In the genomic region with DNA sequence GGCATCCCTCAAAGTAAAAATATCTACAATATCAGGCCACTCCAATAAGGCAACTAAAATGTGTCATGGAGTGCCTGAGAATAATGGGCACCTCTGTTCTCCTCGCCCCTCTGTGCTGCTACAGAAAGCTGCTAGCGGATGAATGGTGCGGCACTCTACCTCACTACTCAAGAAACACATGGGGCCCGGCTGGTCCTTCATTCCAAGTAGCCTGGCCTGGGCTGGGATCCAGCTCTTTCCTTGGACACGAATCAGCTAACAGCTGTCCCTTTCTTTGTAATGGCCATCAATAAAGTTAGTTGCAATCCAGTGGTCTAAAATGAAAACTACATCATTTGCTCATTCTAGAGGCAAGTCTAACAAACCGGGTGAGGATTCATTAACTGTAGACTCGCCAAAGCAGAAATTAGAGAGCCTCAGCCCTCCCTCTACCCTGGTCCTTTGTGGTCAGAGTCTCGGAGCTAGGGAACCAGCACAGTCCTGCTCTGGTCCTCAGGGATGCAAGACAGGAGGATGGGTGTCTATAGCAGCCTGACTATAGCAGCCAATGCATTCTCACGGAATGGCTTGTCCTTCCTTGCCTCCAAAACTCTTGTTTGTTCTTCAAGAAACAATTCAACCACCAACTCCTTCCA, we compare ENCODE assay signal across 8 mouse cellular contexts. TPM values are rescaled to one million over a fixed set of nuclear protein-coding genes. Genes with fewer than 3 reads are reported as not detected.
A peak's percentile ranks its signal among the peaks of the same experiment; 100 is the strongest.
DNase-seq lines count a peak whose midpoint lies in the region.

No protein-coding gene starts in this region.

- peak; percentile 9 for DNase-seq in cerebellum, adult 11-12 months
- DNase-seq in cerebellum, adult 11 months: no peak
- peak; percentile 60 for DNase-seq in layer of hippocampus, adult 11-12 months (ENCODE audit: low spot score)
- DNase-seq in layer of hippocampus, adult 9-10 months (ENCODE audit: low spot score): no peak
- peak; percentile 9 for DNase-seq in heart, adult 8-10 months (ENCODE audit: low spot score)
- DNase-seq in lung, postnatal 14 days: peak; percentile 61
- DNase-seq in adrenal gland, postnatal 36 days: no peak
- DNase-seq in urinary bladder, postnatal 14 days (ENCODE audit: low spot score): no peak

RNA-seq across cellular contexts. Expression of gene Grin2b, which starts 7.8 kb away (rescaled TPM):
- under 1 TPM in 3 of 4 experiments, not detected in 1; under 0.01 to 0.03 (median 0.03) TPM for total RNA-seq in heart, adult 8-10 months (2022)
- total RNA-seq in adrenal gland, postnatal 36 days (2021): under 1 TPM; 0.23 to 0.40 TPM

Comparison
In these comparisons a context has a peak if more than half of its experiments do, and no peak if none do; other contexts are left out.
1. DNase-seq: peak in cerebellum, adult 11-12 months (single experiment), layer of hippocampus, adult 11-12 months (single experiment), heart, adult 8-10 months (single experiment) and lung, postnatal 14 days (single experiment); none in cerebellum, adult 11 months (single experiment), layer of hippocampus, adult 9-10 months (single experiment), adrenal gland, postnatal 36 days (0 of 2) and urinary bladder, postnatal 14 days (single experiment).